ENCODE assay signal across 9 mouse cellular contexts in genomic region chr2:84462411-84462810, GRCm38 (mm10).
"Had no signal": no experiment of that assay in that cellular context is flagged by ENCODE, and none has a peak within 500 bp of the region (broad histone marks: within the 10 kb centered on the region; RNA-seq: fewer than 3 reads in every experiment).

No protein-coding gene starts in this region.

- DNase-seq: lung, adult 18-20 months; lung, embryonic 14.5 days; lung, postnatal 10 days; lung, postnatal 4 days; midbrain, embryonic 14.5 days; spleen, adult 18-20 months; thymus, adult 2 months; thymus, postnatal 25 days; thymus, postnatal 4 days had no signal
